Mouse (Mus musculus) ES-Bruce4 (cell line): Measurements from ENCODE around the gene Usp29. TPM values are rescaled to one million over a fixed set of nuclear protein-coding genes. Genes with fewer than 3 reads are reported as not detected.
A peak's percentile ranks its signal among the peaks of the same experiment; 100 is the strongest.

Source experiments
- H3K27ac ChIP-seq: 2 replicates; pipeline ENCODE4 v1.5.1; 2012; ENCODE audit warnings: low read length, inconsistent platforms; ENCODE audit not compliant: insufficient read depth
- H3K27me3 ChIP-seq: 2 replicates; pipeline ENCODE4 v1.6.1; 2012; ENCODE audit warnings: mild to moderate bottlenecking, low read length, inconsistent platforms; ENCODE audit not compliant: control insufficient read depth, poor library complexity, insufficient read depth, severe bottlenecking
- H3K36me3 ChIP-seq: 2 replicates; pipeline ENCODE4 v1.6.1; 2012; ENCODE audit warnings: inconsistent platforms, mild to moderate bottlenecking, low read length, moderate library complexity; ENCODE audit not compliant: control insufficient read depth, poor library complexity, insufficient read depth, severe bottlenecking
- H3K4me1 ChIP-seq: one replicate; pipeline ENCODE4 v1.8.1; 2011; ENCODE audit warnings: low read length; ENCODE audit not compliant: control insufficient read depth, insufficient read depth
- H3K4me3 ChIP-seq: 2 replicates; pipeline ENCODE4 v1.5.1; 2011; ENCODE audit warnings: low read depth, mild to moderate bottlenecking, low read length
- H3K9ac ChIP-seq: 2 replicates; pipeline ENCODE4 v1.6.1; 2012; ENCODE audit warnings: low read depth, mild to moderate bottlenecking, inconsistent platforms; ENCODE audit not compliant: poor library complexity, severe bottlenecking
- H3K9me3 ChIP-seq: replicated peaks from 2 replicates; pipeline ENCODE4 v1.6.1; 2012; ENCODE audit warnings: mild to moderate bottlenecking, low read length, inconsistent platforms; ENCODE audit not compliant: control insufficient read depth, poor library complexity, insufficient read depth, severe bottlenecking
- CTCF ChIP-seq: IDR thresholded peaks from one replicate; pipeline ENCODE4 v1.8.1; 2011; ENCODE audit warnings: low read depth, low read length
- EP300 ChIP-seq: IDR thresholded peaks from 2 replicates; pipeline ENCODE4 v1.6.1; 2011; ENCODE audit warnings: low read depth, low read length; ENCODE audit not compliant: insufficient read depth
- POLR2A ChIP-seq: IDR thresholded peaks from one replicate; pipeline ENCODE4 v1.8.1; 2011; ENCODE audit warnings: low read length; ENCODE audit not compliant: insufficient read depth
- polyA plus RNA-seq: library from polyadenylated mRNA; stranded (reverse); fragments of >200 nt; gene quantifications from 2 replicates; pipeline ENCODE4 v1.2.4, GENCODE M21; 2011; ENCODE audit warnings: low read depth; ENCODE audit not compliant: missing spikeins, insufficient read depth, insufficient read length

The Usp29 gene
- polyA plus RNA-seq = 12.8 and 14.2 TPM in 2 replicates

- peaks cover 8% of the 10 kb centered on the region for H3K36me3 ChIP-seq
Measured at GRCm38 (mm10) chr7:6730241-6730640, at the start of gene Usp29, which contains the start of gene Peg3. Gene Usp29, plus strand, starts transcription at chr7:6730578. Gene Peg3, minus strand, starts transcription at chr7:6730431.

GRCm38 (mm10) chr7:6685511-6685910 lies 44.9 kb upstream of the Usp29 start:
- no peak overlapping the region for H3K27ac ChIP-seq

More at GRCm38 (mm10) chr7:6730241-6730640, at the start of gene Usp29, which contains the start of gene Peg3:
- H3K9me3 ChIP-seq = peaks cover 7% of the 10 kb centered on the region; the same call in 1 of the 2 replicates
- peak within 1 kb of the TSS; percentile 85 for H3K27ac ChIP-seq
- peak within 1 kb of the TSS; percentile 87 for H3K9ac ChIP-seq
- peak within 1 kb of the TSS; percentile 93 for H3K4me3 ChIP-seq
- H3K27me3 ChIP-seq = no peaks in the 10 kb centered on the region
- TF ChIP-seq EP300 = no peak
- TF ChIP-seq POLR2A = peak; percentile 77
- TF ChIP-seq CTCF = no peak
- no peaks in the 10 kb centered on the region for H3K4me1 ChIP-seq

GRCm38 (mm10) chr7:6696241-6697045 lies 33.9 kb upstream of the Usp29 start, which contains the start of gene Zim1:
Gene Zim1, minus strand, starts transcription at chr7:6696450.
- Histone ChIP-seq H3K36me3 (no peaks in the 10 kb centered on the region), H3K4me3 (peak within 1 kb of the TSS; percentile 68), H3K27ac (no peak within 1 kb of the TSS), H3K9me3 (no peaks in the 10 kb centered on the region), H3K4me1 (peaks cover 2% of the 10 kb centered on the region), H3K27me3 (no peaks in the 10 kb centered on the region), H3K9ac (no peak within 1 kb of the TSS)
- no peak for TF ChIP-seq EP300
- no peak for TF ChIP-seq POLR2A
- TF ChIP-seq CTCF = no peak

More at GRCm38 (mm10) chr7:6685511-6685910, 44.9 kb upstream of the Usp29 start:
- Histone ChIP-seq H3K9ac (no peak overlapping the region), H3K36me3 (no peaks in the 10 kb centered on the region), H3K27me3 (no peaks in the 10 kb centered on the region), H3K4me1 (no peaks in the 10 kb centered on the region), H3K4me3 (no peak overlapping the region), H3K9me3 (no peaks in the 10 kb centered on the region)
- TF ChIP-seq EP300 (no peak), CTCF (no peak), POLR2A (no peak)

GRCm38 (mm10) chr7:6699230-6699629 lies 31.1 kb upstream of the Usp29 start:
- Histone ChIP-seq H3K36me3 (peaks cover 3% of the 10 kb centered on the region), H3K27me3 (no peaks in the 10 kb centered on the region)

GRCm38 (mm10) chr7:6707416-6708015 lies 22.9 kb upstream of the Usp29 start:
- peaks cover 34% of the 10 kb centered on the region for H3K36me3 ChIP-seq
- H3K27me3 ChIP-seq = no peaks in the 10 kb centered on the region
- no peak overlapping the region for H3K4me3 ChIP-seq
- 0 out of 2 replicates have a peak, but pooled peaks cover 3% of the 10 kb centered on the region for H3K9me3 ChIP-seq
- no peak overlapping the region for H3K9ac ChIP-seq
- TF ChIP-seq CTCF (no peak), EP300 (no peak), POLR2A (no peak)
- H3K27ac ChIP-seq = no peak overlapping the region
- H3K4me1 ChIP-seq = no peaks in the 10 kb centered on the region

More at GRCm38 (mm10) chr7:6699230-6699629, 31.1 kb upstream of the Usp29 start:
- TF ChIP-seq POLR2A (no peak), EP300 (no peak), CTCF (no peak)
- Histone ChIP-seq H3K4me3 (no peak overlapping the region), H3K9me3 (no peaks in the 10 kb centered on the region), H3K4me1 (no peaks in the 10 kb centered on the region), H3K27ac (no peak overlapping the region), H3K9ac (no peak overlapping the region)
